Mouse (Mus musculus): ENCODE data around the gene Sox11.

Gene Sox11

GRCm38 (mm10) chr12:27336336-27336735 is 6.0 kb downstream of the Sox11 start:
- in situ Hi-C loops (cut with MboI), result no loop called here

GRCm38 (mm10) chr12:27335356-27336055 is 6.9 kb downstream of the Sox11 start:
- in situ Hi-C loops (cut with MboI), result no loop called here

- in situ Hi-C loops (cut with MboI), result no loop called here
Measured at GRCm38 (mm10) chr12:27333590-27333989, 8.8 kb downstream of the Sox11 start.

GRCm38 (mm10) chr12:27323423-27323822 is 19.0 kb downstream of the Sox11 start:
- in situ Hi-C loops (cut with MboI), result no loop called here

- in situ Hi-C loops (cut with MboI), result no loop called here
Measured at GRCm38 (mm10) chr12:27320705-27321104, 21.7 kb downstream of the Sox11 start.

GRCm38 (mm10) chr12:27312985-27313384 is 29.4 kb downstream of the Sox11 start:
- in situ Hi-C loops (cut with MboI), result no loop called here

- in situ Hi-C loops (cut with MboI), result no loop called here
Measured at GRCm38 (mm10) chr12:27311854-27312466, 30.4 kb downstream of the Sox11 start.

DNA sequence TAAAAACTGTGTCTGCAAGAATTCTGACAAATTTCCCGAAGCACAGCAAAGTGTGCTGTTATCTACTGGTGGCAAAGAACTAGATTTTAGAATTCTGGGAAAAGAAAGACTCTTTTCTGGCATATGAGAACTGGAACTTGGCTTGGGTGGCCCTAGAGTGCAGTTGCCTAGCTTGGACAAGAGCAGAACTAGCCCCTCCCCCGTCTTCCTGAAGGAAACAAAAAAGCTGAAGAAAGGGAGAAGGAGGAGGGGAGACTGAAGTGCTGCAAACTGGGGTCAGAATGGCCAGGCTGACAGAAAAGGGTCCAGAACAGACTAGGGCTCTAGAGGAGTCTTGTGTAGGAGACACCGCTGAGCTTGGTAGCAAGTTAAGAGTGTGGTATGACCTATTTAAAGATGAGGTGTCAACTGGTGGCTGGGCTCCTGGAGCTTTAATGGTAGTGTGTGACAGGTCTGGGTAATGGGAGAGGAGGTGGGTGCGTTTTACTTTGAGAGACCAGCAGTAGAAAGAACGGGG is 31.0 kb downstream of the Sox11 start:
- in situ Hi-C loops (cut with MboI), result no loop called here

DNA sequence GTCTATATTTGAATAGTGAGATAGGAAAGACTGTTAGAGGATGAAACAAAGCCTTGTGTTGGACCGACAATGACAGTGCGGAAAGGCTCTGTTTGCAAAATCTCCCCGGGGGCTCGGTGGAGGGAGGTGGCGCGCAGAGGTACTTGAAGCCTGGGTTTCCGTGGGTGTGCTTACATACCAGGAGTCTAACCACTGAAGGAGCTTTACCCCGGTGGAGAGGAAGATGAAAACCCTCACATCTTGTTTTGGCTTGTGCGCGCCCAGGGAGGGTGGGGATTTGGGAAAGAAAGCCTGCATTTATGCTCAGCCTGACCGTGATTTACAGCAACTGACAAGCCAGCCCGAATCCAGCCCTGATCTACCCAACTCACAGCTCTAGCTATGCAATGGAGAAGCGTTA is 31.7 kb downstream of the Sox11 start:
- in situ Hi-C loops (cut with MboI), result no loop called here

- in situ Hi-C loops (cut with MboI), result no loop called here
Measured at GRCm38 (mm10) chr12:27309969-27310368, 32.4 kb downstream of the Sox11 start.

- in situ Hi-C loops (cut with MboI), result no loop called here
Measured at GRCm38 (mm10) chr12:27304713-27305437, 37.5 kb downstream of the Sox11 start.

DNA sequence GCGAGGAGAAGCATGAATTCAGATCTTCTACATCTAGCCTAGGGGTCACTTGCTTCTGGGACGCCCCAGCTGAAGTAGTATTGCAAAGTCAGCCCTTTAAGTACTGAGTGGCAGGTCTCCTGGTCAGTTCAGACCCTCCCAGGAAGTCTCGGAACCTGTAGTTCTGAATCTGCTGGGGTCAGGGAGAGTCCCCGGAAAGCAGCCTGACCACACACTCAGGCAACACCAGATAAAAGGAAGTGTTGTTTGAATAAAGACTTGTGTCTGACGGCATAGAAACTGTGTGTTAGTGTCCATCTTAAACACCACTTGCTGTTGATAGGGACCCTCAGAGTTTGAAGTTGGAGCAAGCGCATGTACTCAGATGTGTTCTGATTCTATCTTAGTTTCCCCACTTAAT is 39.2 kb downstream of the Sox11 start:
- in situ Hi-C loops (cut with MboI), result no loop called here

- in situ Hi-C loops (cut with MboI), result no loop called here
Measured at GRCm38 (mm10) chr12:27298721-27299120, 43.7 kb downstream of the Sox11 start.

DNA sequence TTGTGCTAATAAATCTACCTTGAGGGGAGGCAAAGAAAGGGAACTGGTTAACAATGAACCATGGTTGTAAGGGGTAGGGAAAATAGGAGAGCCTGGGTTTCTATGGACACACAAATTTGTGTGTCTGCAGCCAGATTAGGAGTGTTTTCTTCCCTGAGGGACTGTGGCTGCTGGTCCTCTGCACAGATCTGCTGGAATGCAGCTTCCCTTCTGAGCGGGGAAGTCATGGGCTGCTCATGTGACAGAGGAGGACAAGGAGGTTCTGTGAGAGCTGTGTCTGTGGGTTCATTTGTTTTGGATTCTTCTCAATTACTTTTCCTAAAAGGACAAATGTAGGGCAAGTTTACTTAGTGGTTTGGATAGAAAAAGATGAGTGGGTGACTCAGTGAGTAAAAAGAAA is 48.2 kb downstream of the Sox11 start:
- in situ Hi-C loops (cut with MboI), result no loop called here

GRCm38 (mm10) chr12:27293736-27294135 is 48.6 kb downstream of the Sox11 start:
- in situ Hi-C loops (cut with MboI), result no loop called here

DNA sequence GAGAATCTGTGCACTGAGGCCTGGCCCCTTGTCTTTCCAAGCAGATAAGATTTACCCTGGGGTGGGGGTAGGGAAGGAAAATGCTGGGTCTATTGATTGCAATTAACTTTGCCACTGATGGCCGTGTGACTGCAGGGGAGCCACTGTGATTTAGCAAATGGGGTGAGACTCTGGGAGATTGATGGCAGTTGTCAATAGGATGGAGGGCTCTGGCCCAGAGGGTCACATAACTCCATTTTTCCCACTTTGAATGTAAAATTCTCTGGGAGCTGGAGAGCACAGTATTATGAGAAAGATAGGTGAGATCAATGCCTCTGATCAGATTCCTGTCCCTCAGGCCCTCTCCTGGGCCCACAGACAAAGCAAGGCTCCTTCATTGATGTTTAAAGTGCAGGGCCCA is 49.2 kb downstream of the Sox11 start:
- in situ Hi-C loops (cut with MboI), result no loop called here
